Mouse (Mus musculus) liver, embryonic 15.5 days (tissue): ENCODE measurements around the gene Mucl3. TPM values are rescaled to one million over a fixed set of nuclear protein-coding genes. Genes with fewer than 3 reads are reported as not detected.

Source experiments
- ATAC-seq: fragments of 200-750 bp; cut with Nextera tagmentation; 2 replicates; pipeline ENCODE4 v1.8.0; 2017; ENCODE audit warnings: moderate number of reproducible peaks, mild to moderate bottlenecking, moderate library complexity; ENCODE audit not compliant: insufficient read depth
- H3K27ac ChIP-seq: fragments of 300-500 bp; sonication (generic); replicated peaks from 2 replicates; pipeline ENCODE4 v1.5.1; 2015; ENCODE audit warnings: mild to moderate bottlenecking, inconsistent platforms
- H3K27me3 ChIP-seq: fragments of 300-500 bp; sonication (generic); 2 replicates; pipeline ENCODE4 v1.6.1; 2015; ENCODE audit warnings: mild to moderate bottlenecking, inconsistent platforms
- H3K36me3 ChIP-seq: fragments of 300-500 bp; sonication (generic); replicated peaks from 2 replicates; pipeline ENCODE4 v1.6.1; 2015; ENCODE audit warnings: moderate library complexity, mild to moderate bottlenecking, inconsistent platforms
- H3K4me1 ChIP-seq: fragments of 300-500 bp; sonication (generic); replicated peaks from 2 replicates; pipeline ENCODE4 v1.6.1; 2015; ENCODE audit warnings: inconsistent platforms
- H3K4me2 ChIP-seq: fragments of 300-500 bp; sonication (generic); 2 replicates; pipeline ENCODE4 v1.6.1; 2015; ENCODE audit warnings: moderate library complexity, mild to moderate bottlenecking, inconsistent platforms
- H3K4me3 ChIP-seq: fragments of 300-500 bp; sonication (generic); replicated peaks from 2 replicates; pipeline ENCODE4 v1.5.1; 2015; ENCODE audit warnings: mild to moderate bottlenecking, inconsistent platforms
- H3K9ac ChIP-seq: fragments of 300-500 bp; sonication (generic); 2 replicates; pipeline ENCODE4 v1.6.1; 2015; ENCODE audit warnings: moderate library complexity, mild to moderate bottlenecking, inconsistent platforms
- H3K9me3 ChIP-seq: fragments of 300-500 bp; sonication (generic); replicated peaks from 2 replicates; pipeline ENCODE4 v1.6.1; 2016; ENCODE audit warnings: inconsistent platforms
- WGBS: fragments of 180-500 bp; shearing (Covaris S2); methylation state at CpG from one replicate; pipeline ENCODE4 v1.1.7; 2015; ENCODE audit warnings: mixed read lengths; ENCODE audit not compliant: insufficient replicate concordance; 5-methylcytosine and 5-hydroxymethylcytosine counted together
- polyA plus RNA-seq: library from polyadenylated mRNA; unstranded; fragments of >200 nt; fragmentation: Nextera tagmentation; extraction: Ambion mirVana; gene quantifications from 2 replicates; pipeline ENCODE4 v1.2.1, GENCODE M21; 2015

The Mucl3 gene
- polyA plus RNA-seq, 1 experiment from 2014 or later = 0.03 TPM

DNA sequence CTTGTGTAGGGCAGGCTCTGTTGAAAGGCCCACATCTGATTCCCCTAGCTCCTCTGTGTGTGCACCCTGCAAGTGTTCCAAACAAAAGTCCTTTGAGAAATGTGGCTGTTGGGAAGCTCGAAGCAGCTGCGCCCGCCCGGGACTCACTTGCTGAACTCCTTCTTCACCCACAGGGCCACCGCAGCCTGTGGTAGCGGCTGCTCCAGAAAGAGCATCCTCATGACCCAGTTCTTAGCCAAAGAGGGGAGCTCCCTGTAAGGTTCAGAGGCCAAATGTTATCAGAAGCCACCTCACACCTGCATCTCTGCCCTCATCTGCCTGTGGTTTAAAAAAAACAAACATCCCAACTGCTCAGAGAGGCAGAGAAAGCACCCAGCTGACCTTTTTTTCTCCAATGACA, 28.4 kb upstream of the Mucl3 start:
- no peak overlapping the region for H3K27ac ChIP-seq
- 0 out of 2 replicates have a peak, but pooled peaks cover 6% of the 10 kb centered on the region for H3K36me3 ChIP-seq
- peaks cover 31% of the 10 kb centered on the region for H3K4me1 ChIP-seq
- 85% methylated on average over 6 of the region's 6 CpGs for WGBS
- H3K4me2 ChIP-seq = no peak overlapping the region
- no peak overlapping the region for H3K4me3 ChIP-seq
- H3K9ac ChIP-seq = no peak overlapping the region
- no peaks in the 10 kb centered on the region for H3K27me3 ChIP-seq
- no peaks in the 10 kb centered on the region for H3K9me3 ChIP-seq
- ATAC-seq = no peak

GRCm38 (mm10) chr17:35669731-35670130, 26.2 kb upstream of the Mucl3 start:
- Histone ChIP-seq H3K9ac (no peak overlapping the region), H3K36me3 (0 out of 2 replicates have a peak, but pooled peaks cover 6% of the 10 kb centered on the region), H3K27ac (no peak overlapping the region), H3K9me3 (no peaks in the 10 kb centered on the region), H3K4me3 (no peak overlapping the region), H3K27me3 (no peaks in the 10 kb centered on the region), H3K4me2 (no peak overlapping the region), H3K4me1 (peaks cover 36% of the 10 kb centered on the region)
- ATAC-seq = no peak
- WGBS = 82% methylated on average over 9 of the region's 9 CpGs

DNA sequence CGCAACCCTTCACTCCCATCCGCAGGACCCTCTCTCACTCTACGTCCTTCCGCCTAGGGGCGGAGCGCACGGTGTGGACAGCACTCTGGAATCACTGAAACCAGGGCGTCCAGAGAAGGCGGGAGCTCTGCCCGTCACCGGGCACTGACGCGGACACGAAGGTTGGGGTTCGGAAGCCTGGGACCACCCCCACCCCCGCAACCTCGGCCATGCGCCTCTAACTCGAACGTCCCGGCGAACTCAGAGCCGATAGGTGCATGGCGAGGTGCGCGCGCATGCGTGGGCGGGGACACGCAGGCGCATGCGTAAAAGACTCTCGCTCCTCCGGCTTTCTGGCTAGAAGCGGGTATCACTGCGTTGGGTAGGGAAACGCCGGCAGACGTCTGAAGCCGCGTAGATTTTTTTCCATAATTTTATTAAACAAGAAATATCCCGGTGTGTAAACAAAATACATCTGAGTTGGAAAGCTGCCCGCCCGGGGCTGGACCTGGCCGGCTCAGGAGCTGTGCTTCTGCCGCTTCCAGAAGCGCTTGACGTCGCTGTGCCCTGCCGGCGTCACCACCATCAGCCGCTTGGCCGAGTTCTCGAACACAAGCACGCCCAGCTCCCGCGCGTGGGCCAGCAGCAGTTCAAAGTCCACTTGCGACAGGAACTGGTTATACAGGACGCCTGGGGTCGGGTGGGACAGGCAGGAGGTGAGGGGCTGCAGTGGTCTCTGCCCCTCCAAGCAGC, 24.0 kb upstream of the Mucl3 start, which contains the start of gene Vars2:
Gene Vars2, minus strand, starts transcription at position 259 of the 732 bp plus-strand sequence.
- Histone ChIP-seq H3K4me1 (peaks cover 20% of the 10 kb centered on the region), H3K36me3 (peaks cover 10% of the 10 kb centered on the region; the same call in 1 of the 2 replicates), H3K4me2 (peak within 1 kb of the TSS; percentile 97), H3K9ac (peak within 1 kb of the TSS; percentile 84), H3K4me3 (peak within 1 kb of the TSS; percentile 86), H3K9me3 (no peaks in the 10 kb centered on the region), H3K27me3 (no peaks in the 10 kb centered on the region), H3K27ac (peak within 1 kb of the TSS; percentile 69)
- ATAC-seq = peak; percentile 86
- under 1% methylated on average over 61 of the region's 61 CpGs for WGBS

GRCm38 (mm10) chr17:35666851-35667256, 23.4 kb upstream of the Mucl3 start:
- ATAC-seq = peak; percentile 23; the same call in 1 of the 2 replicates
- 6% methylated on average over 13 of the region's 13 CpGs for WGBS
- Histone ChIP-seq H3K4me3 (peak overlapping the region; percentile 86), H3K9me3 (no peaks in the 10 kb centered on the region), H3K27me3 (no peaks in the 10 kb centered on the region), H3K9ac (peak overlapping the region; percentile 84), H3K4me2 (peak overlapping the region; percentile 97), H3K4me1 (peaks cover 18% of the 10 kb centered on the region), H3K36me3 (peaks cover 13% of the 10 kb centered on the region; the same call in 1 of the 2 replicates), H3K27ac (peak overlapping the region; percentile 69; the same call in 1 of the 2 replicates)

DNA sequence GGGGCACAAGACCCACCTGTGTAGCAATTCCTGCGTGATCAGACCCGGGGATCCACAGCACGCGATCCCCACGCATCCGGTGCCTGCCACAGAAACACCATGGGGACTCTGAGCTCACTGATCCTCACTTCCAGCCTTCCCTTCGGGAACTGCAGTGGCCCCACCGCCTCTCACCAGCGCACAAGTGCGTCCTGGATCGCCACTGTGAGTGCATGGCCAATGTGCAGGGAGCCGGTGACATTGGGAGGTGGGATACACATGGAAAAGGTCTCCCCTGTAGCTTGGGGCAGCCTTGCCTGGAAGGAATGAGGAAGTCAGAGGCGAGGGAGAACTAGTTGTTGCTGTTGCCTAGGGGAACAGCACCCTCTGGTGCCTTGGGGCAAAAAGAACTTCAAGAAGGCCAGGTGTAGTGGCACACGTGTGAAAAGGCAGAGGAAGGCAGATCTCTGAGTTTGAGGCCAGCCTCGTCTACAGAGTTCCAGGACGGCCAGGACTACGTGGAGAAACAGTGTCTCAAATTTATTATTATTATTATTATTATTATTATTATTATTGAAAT, 22.5 kb upstream of the Mucl3 start:
- H3K4me3 ChIP-seq = no peak overlapping the region; the same call in 1 of the 2 replicates
- no peak overlapping the region for H3K27ac ChIP-seq
- no peak overlapping the region for H3K9ac ChIP-seq
- WGBS = 69% methylated on average over 17 of the region's 17 CpGs
- H3K27me3 ChIP-seq = no peaks in the 10 kb centered on the region
- no peak overlapping the region for H3K4me2 ChIP-seq
- peaks cover 18% of the 10 kb centered on the region for H3K4me1 ChIP-seq
- ATAC-seq = no peak
- no peaks in the 10 kb centered on the region for H3K9me3 ChIP-seq
- peaks cover 20% of the 10 kb centered on the region; the same call in 1 of the 2 replicates for H3K36me3 ChIP-seq

DNA sequence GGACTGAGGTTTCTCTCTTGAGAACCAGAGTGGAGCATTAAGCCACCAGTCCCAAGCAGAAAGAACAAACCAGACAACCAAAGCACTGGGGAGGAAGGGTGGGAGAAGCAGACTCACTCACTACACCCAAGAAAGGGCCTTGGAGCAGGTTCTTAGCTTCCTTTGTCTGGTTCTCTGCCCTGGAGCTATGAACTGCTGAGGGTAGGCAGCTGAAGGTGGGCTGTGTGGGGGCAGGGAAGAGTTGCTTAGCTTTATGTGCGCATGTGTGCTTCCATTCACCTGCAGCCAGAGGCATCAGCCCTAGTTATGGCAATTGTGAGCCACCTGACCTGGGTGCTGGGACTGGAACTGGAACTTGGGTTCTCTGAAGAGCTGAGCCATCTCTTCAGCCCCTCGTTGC, 9.6 kb upstream of the Mucl3 start:
- Histone ChIP-seq H3K4me3 (no peak overlapping the region), H3K27ac (no peak overlapping the region), H3K4me1 (no peaks in the 10 kb centered on the region), H3K27me3 (no peaks in the 10 kb centered on the region), H3K36me3 (peaks cover 27% of the 10 kb centered on the region), H3K4me2 (no peak overlapping the region), H3K9me3 (no peaks in the 10 kb centered on the region), H3K9ac (no peak overlapping the region)
- ATAC-seq = no peak
- WGBS = 55% methylated on average over 2 of the region's 2 CpGs

- Histone ChIP-seq H3K4me1 (no peaks in the 10 kb centered on the region), H3K36me3 (no peaks in the 10 kb centered on the region), H3K4me2 (no peak overlapping the region), H3K4me3 (no peak overlapping the region), H3K9ac (no peak overlapping the region), H3K27me3 (peaks cover 13% of the 10 kb centered on the region), H3K9me3 (no peaks in the 10 kb centered on the region), H3K27ac (no peak overlapping the region)
- WGBS = 52% methylated on average over 2 of the region's 2 CpGs
- no peak for ATAC-seq
Measured at GRCm38 (mm10) chr17:35649429-35649828, 5.9 kb upstream of the Mucl3 start.

DNA sequence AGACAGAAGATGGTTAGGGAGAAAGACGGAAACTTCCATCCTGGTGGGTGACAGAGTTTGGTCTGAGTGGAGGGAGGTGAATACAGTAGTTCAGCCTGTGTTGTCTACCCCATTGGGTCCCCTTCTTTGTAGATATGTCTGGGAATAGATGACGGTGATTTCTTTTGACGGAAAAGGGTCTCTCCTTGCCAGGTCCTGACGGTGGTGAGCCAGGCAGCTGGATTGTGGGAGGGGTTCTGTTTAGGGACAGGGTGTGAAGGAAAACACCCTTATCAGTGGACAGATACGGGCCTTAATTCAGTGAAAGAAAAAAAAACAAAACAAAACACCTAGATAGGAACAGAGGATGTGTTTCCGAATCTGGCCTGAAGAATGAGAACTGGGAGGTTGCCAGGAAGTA, 4.1 kb downstream of the Mucl3 start:
- Histone ChIP-seq H3K4me2 (no peak overlapping the region), H3K27ac (no peak overlapping the region), H3K36me3 (no peaks in the 10 kb centered on the region), H3K27me3 (peaks cover 49% of the 10 kb centered on the region), H3K9ac (no peak overlapping the region), H3K4me3 (no peak overlapping the region), H3K4me1 (peaks cover 3% of the 10 kb centered on the region; the same call in 1 of the 2 replicates), H3K9me3 (no peaks in the 10 kb centered on the region)
- no peak for ATAC-seq
- WGBS = 47% methylated on average over 6 of the region's 6 CpGs

DNA sequence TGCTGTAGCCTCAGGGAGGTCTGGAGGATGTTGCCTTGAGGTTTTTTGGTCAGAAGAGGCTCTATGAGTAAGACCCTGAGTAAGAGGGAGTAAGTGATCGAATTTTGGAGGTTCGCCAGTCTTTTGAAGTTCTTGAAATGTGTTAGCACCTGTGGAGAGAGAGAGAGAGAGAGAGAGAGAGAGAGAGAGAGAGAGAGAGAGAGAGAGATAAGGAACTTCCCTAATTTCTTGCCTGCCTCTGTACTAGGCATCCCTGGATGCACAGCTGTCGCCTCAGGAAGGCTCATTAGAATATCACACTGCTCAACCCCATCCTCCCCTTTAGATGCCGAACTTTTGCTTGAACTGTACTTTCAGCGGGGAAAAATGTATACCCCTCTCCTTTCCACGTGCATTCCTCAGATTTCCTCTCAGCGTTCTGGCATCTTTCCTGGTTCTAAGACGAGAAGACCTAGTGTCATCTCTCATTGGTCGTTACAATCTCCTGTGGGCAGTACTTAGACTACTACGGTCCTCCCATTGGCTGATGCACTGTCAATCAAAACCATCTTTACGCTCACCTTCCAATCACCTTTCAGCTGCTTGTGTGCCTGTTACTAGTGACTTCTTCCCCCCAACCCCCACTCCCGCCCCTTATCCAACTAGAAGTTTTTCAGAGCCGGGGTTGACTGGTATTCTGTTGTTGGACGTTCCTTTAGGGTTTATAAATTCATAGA, 4.9 kb downstream of the Mucl3 start:
- 15% methylated on average over 14 of the region's 14 CpGs for WGBS
- no peak overlapping the region for H3K27ac ChIP-seq
- peaks cover 3% of the 10 kb centered on the region; the same call in 1 of the 2 replicates for H3K4me1 ChIP-seq
- H3K9ac ChIP-seq = no peak overlapping the region
- no peaks in the 10 kb centered on the region for H3K9me3 ChIP-seq
- no peaks in the 10 kb centered on the region for H3K36me3 ChIP-seq
- H3K4me2 ChIP-seq = no peak overlapping the region
- peaks cover 46% of the 10 kb centered on the region for H3K27me3 ChIP-seq
- no peak for ATAC-seq
- H3K4me3 ChIP-seq = no peak overlapping the region

GRCm38 (mm10) chr17:35636363-35636762, 7.1 kb downstream of the Mucl3 start:
- peaks cover 3% of the 10 kb centered on the region; the same call in 1 of the 2 replicates for H3K4me1 ChIP-seq
- no peak overlapping the region for H3K4me2 ChIP-seq
- H3K9me3 ChIP-seq = no peaks in the 10 kb centered on the region
- H3K27ac ChIP-seq = no peak overlapping the region
- no peak overlapping the region for H3K9ac ChIP-seq
- H3K27me3 ChIP-seq = peaks cover 33% of the 10 kb centered on the region
- ATAC-seq = no peak
- H3K36me3 ChIP-seq = no peaks in the 10 kb centered on the region
- no peak overlapping the region for H3K4me3 ChIP-seq
- WGBS = 27% methylated on average over 5 of the region's 5 CpGs

DNA sequence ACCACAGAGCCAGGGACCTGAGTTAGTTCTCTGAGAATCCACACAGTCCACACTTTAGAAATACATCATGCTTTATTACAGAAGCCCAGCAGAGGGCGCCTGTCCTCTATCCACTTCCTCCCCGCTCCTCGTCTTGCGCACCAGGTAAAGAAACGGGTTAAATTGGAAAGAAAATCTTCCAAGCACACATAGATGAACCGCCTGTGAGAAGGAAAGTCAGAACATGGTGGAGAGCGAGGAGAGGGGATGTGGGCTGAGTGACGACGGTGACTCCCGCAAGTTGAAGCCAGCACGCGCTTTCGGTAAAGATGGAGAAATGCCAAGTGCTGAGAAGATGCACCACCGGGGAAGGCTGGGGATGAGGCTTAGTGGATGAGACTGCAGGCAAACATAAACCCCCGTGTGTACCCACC, 7.8 kb downstream of the Mucl3 start:
- Histone ChIP-seq H3K27ac (no peak overlapping the region), H3K9ac (no peak overlapping the region)
- WGBS = 2% methylated on average over 15 of the region's 15 CpGs

More for the DNA sequence above, 7.8 kb downstream of the Mucl3 start:
- Histone ChIP-seq H3K9me3 (no peaks in the 10 kb centered on the region), H3K27me3 (peaks cover 31% of the 10 kb centered on the region), H3K4me3 (peak overlapping the region; percentile 32), H3K36me3 (no peaks in the 10 kb centered on the region), H3K4me2 (peak overlapping the region; percentile 57), H3K4me1 (peaks cover 3% of the 10 kb centered on the region; the same call in 1 of the 2 replicates)
- no peak for ATAC-seq
